Mouse (Mus musculus): ENCODE data around the gene Dpep1. TPM values are rescaled to one million over a fixed set of nuclear protein-coding genes. Genes with fewer than 3 reads are reported as not detected.

The Dpep1 gene
- 0.07 and 0.14 TPM in 2 replicates for polyA plus RNA-seq (2012; rRNA removed)

GRCm38 (mm10) chr8:123185566-123186409 is at the start of gene Dpep1:
TSS of gene Dpep1 (plus strand) at chr8:123186242.

DNA sequence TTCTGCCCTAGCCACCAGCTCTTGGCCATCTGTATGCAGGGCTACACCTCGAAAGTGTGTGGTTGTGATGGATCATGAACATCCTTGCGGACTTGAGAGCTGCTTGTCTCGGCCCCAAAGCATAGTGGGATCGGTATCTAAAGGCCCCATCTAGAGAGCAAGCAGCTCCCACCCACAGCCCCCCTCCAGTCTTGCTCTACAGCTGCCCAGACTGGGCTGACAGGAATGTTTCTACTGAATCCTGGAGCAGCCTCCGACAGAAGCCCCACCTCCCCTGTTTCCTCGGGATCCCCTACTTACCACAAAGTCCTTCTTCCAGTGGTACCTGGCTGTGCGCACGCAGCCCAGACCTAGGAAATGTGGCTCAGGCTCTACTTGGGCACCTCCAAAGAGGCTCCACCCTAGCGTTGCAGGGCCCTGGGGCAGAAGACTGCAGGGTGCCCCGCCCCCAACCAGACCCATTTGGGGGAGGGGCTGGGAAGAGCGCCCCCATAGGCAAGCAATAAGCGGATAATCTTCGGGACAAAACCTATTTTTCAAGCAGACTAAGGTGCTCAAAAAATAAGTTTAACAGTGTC is 28.1 kb upstream of the Dpep1 start, which contains the start of gene Sult5a1:
Gene Sult5a1 (minus strand): TSS at position 428 of the 578 bp plus-strand sequence.

DNA sequence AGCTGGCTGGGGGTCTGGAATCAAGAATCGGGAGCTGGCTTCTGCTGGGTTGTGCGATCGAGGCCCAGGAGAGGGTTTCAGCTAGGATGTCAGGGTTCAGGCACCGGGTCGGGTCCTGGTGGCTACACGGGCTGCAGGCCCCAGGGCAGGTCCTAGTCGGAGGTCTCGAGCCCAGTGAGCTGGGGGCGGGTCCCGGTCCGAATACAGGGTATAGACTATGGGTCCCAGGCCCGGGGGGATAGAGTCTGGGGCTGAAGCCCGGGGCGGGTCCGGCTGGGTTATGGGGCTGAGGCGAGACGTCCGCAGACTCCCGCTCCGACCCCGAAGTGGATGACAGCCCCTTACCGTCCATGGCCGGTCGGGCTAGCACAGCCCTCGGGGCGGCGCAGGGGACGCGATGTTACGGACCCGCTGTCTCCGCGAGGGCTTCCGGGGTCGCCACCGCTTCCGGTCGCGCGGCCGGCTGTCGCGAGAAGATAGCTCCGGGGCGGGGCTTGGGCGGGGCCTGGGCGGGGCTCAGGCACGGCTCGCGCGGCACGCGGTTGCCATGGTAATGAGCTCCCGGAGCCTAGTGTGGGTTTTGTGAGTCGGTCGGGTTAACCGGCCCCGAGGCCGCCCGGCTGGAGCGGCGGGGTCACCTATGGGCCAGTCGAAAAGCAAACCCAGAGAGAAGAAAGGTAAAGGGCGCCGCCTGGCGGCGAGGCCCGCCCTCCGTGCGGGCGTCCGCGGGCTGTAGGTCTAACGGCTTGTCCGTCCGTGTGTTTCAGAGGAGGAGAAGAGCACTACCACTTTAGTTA is 26.5 kb downstream of the Dpep1 start, which contains the start of the genes Chmp1a and Spata33:
Gene Chmp1a (minus strand): TSS at position 443 of the 797 bp plus-strand sequence.
Gene Spata33 (plus strand): TSS at position 512 of the 797 bp plus-strand sequence.

GRCm38 (mm10) chr8:123224278-123225266 is 38.5 kb downstream of the Dpep1 start, which contains the start of gene Cdk10:
TSS of gene Cdk10 (plus strand) at chr8:123224842.

DNA sequence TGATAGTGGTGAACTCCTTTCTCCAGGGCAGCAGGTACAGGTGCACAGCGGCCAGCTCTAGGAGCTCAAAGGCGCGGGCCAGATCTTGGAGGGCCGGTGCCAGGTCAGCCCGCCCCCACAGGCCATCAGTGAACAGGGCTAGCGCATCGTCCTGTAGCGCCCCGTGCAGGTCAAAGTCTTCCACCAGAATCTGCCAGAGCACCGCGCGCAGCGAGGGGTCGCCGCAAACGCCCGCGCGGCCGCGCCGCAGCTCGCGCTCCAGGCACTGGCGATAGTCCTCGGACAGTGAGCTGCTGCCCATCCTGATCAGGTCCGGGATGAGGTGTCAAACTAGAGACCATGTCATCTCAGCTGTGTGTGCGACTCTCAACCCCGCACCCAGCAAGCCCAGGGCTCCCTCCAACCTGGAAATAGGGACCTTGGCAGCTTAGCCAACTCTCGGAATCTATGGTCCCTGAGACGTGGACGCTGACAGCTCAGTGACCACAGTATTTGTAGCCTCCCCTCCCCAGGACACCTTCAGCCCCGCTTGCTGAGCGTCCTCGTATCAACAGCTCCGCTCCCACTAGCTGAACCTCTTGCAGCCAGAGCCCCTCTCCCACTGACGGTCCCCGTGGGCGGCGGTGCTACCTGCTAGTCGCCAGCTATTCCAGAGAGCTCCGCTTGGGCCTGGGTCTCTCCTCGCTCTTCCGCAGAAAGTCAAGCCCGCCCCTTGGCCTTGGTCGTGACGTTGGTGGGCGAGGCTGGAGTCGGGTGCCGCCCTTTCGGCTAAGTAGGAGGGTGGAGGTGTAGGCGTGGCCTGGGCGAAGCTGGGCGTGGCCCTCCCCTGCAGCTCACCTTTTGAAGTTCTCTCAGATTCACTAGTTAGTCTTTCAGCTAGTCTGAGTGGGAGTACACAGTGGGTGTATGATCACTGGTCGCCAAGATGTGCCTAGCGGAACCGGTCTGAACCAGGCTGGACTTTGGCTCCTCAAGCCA is 49.8 kb downstream of the Dpep1 start, which contains the start of gene Spata2l:
Gene Spata2l (minus strand): TSS at position 714 of the 978 bp plus-strand sequence.

Other genes with a start within 250 kb of the Dpep1 start
- 11.9 and 12.9 TPM in 2 replicates for gene Ankrd11, start 144.0 kb upstream of the Dpep1 start, polyA plus RNA-seq (2012; rRNA removed)
- 24.9 and 28.3 TPM in 2 replicates for gene Spg7, start 123.3 kb upstream of the Dpep1 start, polyA plus RNA-seq (2012; rRNA removed)
- gene Rpl13, start 83.9 kb upstream of the Dpep1 start, polyA plus RNA-seq (2012; rRNA removed): 1,342 and 1,378 TPM in 2 replicates
- gene Cpne7, start 68.9 kb upstream of the Dpep1 start, polyA plus RNA-seq (2012; rRNA removed): 1.8 and 2.1 TPM in 2 replicates
- gene Sult5a1, start 27.9 kb upstream of the Dpep1 start, polyA plus RNA-seq (2012; rRNA removed): 0.71 and 0.92 TPM in 2 replicates
- gene Chmp1a, start 26.5 kb downstream of the Dpep1 start, polyA plus RNA-seq (2012; rRNA removed): 28.4 and 33.8 TPM in 2 replicates
- gene Spata33, start 26.6 kb downstream of the Dpep1 start, polyA plus RNA-seq (2012; rRNA removed): 0.23 and 0.27 TPM in 2 replicates
- gene Cdk10, start 38.6 kb downstream of the Dpep1 start, polyA plus RNA-seq (2012; rRNA removed): 13.4 and 15.3 TPM in 2 replicates
- gene Spata2l, start 50.0 kb downstream of the Dpep1 start, polyA plus RNA-seq (2012; rRNA removed): 0.78 and 0.99 TPM in 2 replicates
- gene Zfp276, start 68.0 kb downstream of the Dpep1 start, polyA plus RNA-seq (2012; rRNA removed): 7.4 and 8.2 TPM in 2 replicates
- gene Vps9d1, start 68.1 kb downstream of the Dpep1 start, polyA plus RNA-seq (2012; rRNA removed): 6.1 and 7.4 TPM in 2 replicates
- 21.3 and 26.0 TPM in 2 replicates for gene Fanca, start 132.3 kb downstream of the Dpep1 start, polyA plus RNA-seq (2012; rRNA removed)
- 3.0 and 3.1 TPM in 2 replicates for gene Spire2, start 146.5 kb downstream of the Dpep1 start, polyA plus RNA-seq (2012; rRNA removed)
- gene Tcf25, start 187.5 kb downstream of the Dpep1 start, polyA plus RNA-seq (2012; rRNA removed): 42.0 and 48.3 TPM in 2 replicates
- gene Mc1r, start 220.9 kb downstream of the Dpep1 start, polyA plus RNA-seq (2012; rRNA removed): 0.01 and 0.02 TPM in 2 replicates
- gene Tubb3, start 225.2 kb downstream of the Dpep1 start, polyA plus RNA-seq (2012; rRNA removed): 0.62 and 0.92 TPM in 2 replicates
- 7.6 and 8.4 TPM in 2 replicates for gene Def8, start 237.3 kb downstream of the Dpep1 start, polyA plus RNA-seq (2012; rRNA removed)